Mouse (Mus musculus) adrenal gland, adult 18-20 months (tissue): Measurements from ENCODE around the gene F2rl1. TPM values are rescaled to one million over a fixed set of nuclear protein-coding genes. Genes with fewer than 3 reads are reported as not detected.

Experiments
- DNase-seq, 2 experiments: peaks; one replicate each; pipeline ENCODE4 v3.0.0; 2021 to 2022; ENCODE audit warnings: low spot score in 2 of 2
- long read RNA-seq, 2 experiments: library from polyadenylated mRNA; stranded (forward); transcript quantifications; one replicate each; pipeline ENCODE4 v2.0.0; 2021
- total RNA-seq, 2 experiments: library from RNA; stranded (reverse); gene quantifications; 1 replicate in 1 of 2; 2 replicates in 1 of 2; pipeline ENCODE4 v1.2.3; 2021

Gene F2rl1
- under 1 TPM; 0.10 to 0.45 TPM for total RNA-seq
- long read RNA-seq, experiment 1 = 0 reads
- long read RNA-seq, experiment 2 = 0 reads

GRCm38 (mm10) chr13:95524674-95525491, at the start of gene F2rl1:
Gene F2rl1 (minus strand): TSS chr13:95525227.
- DNase-seq = peak in 1 of 2 experiments; percentile 32

GRCm38 (mm10) chr13:95570877-95571276, 45.9 kb upstream of the F2rl1 start:
- no peak for DNase-seq

GRCm38 (mm10) chr13:95569326-95569725, 44.3 kb upstream of the F2rl1 start:
- no peak for DNase-seq

GRCm38 (mm10) chr13:95568336-95568735, 43.3 kb upstream of the F2rl1 start:
- DNase-seq = no peak

- DNase-seq = no peak
These were observed 42.0 kb upstream of the F2rl1 start for GRCm38 (mm10) chr13:95566841-95567551.

GRCm38 (mm10) chr13:95563693-95564092, 38.7 kb upstream of the F2rl1 start:
- peak; percentile 61 to 75 for DNase-seq

GRCm38 (mm10) chr13:95563066-95563610, 38.1 kb upstream of the F2rl1 start:
- DNase-seq = no peak

GRCm38 (mm10) chr13:95557326-95557725, 32.3 kb upstream of the F2rl1 start:
- no peak for DNase-seq

GRCm38 (mm10) chr13:95553885-95554492, 29.0 kb upstream of the F2rl1 start:
- no peak for DNase-seq

- DNase-seq = no peak
These were observed 25.8 kb upstream of the F2rl1 start for GRCm38 (mm10) chr13:95550636-95551370.

- DNase-seq = no peak
These were observed 24.4 kb upstream of the F2rl1 start for GRCm38 (mm10) chr13:95549421-95549820.

- DNase-seq = no peak
These were observed 23.8 kb upstream of the F2rl1 start for GRCm38 (mm10) chr13:95548856-95549255.

GRCm38 (mm10) chr13:95548291-95548789, 23.3 kb upstream of the F2rl1 start:
- no peak for DNase-seq

- DNase-seq = no peak
These were observed 22.1 kb upstream of the F2rl1 start for GRCm38 (mm10) chr13:95547090-95547611.

GRCm38 (mm10) chr13:95546251-95546650, 21.2 kb upstream of the F2rl1 start:
- DNase-seq = no peak

- DNase-seq = no peak
These were observed 20.7 kb upstream of the F2rl1 start for GRCm38 (mm10) chr13:95545729-95546186.

GRCm38 (mm10) chr13:95538021-95538420, 13.0 kb upstream of the F2rl1 start:
- no peak for DNase-seq

- DNase-seq = no peak
These were observed 11.1 kb upstream of the F2rl1 start for GRCm38 (mm10) chr13:95536117-95536493.

GRCm38 (mm10) chr13:95535461-95536116, 10.6 kb upstream of the F2rl1 start:
- DNase-seq = no peak

- no peak for DNase-seq
These were observed 10.0 kb upstream of the F2rl1 start for GRCm38 (mm10) chr13:95535026-95535425.
